Mouse (Mus musculus): ENCODE measurements around the gene Rpl22. TPM values are rescaled to one million over a fixed set of nuclear protein-coding genes. Genes with fewer than 3 reads are reported as not detected.
A peak's percentile ranks its signal among the peaks of the same experiment; 100 is the strongest.

The Rpl22 gene
- polyA plus RNA-seq, 1 experiment from 2014 or later, result 447 TPM

- Histone ChIP-seq H3K27me3 (peaks cover 54% of the 10 kb centered on the region), H3K4me2 (peak within 1 kb of the TSS; percentile 48), H3K4me3 (peak within 1 kb of the TSS; percentile 26), H3K36me3 (no peaks in the 10 kb centered on the region), H3K4me1 (peaks cover 19% of the 10 kb centered on the region), H3K9me3 (no peaks in the 10 kb centered on the region), H3K9ac (peak within 1 kb of the TSS; percentile 51), H3K27ac (no peak within 1 kb of the TSS)
- ATAC-seq (ENCODE audit: insufficient number of reproducible peaks, insufficient read depth, low FRiP score, low TSS enrichment, low read depth), result no peak
- WGBS, result 4% methylated on average over 26 of the region's 26 CpGs
Observed at GRCm38 (mm10) chr4:152318517-152319234, 6.9 kb upstream of the Rpl22 start, which contains the start of gene Rnf207. Gene Rnf207 (minus strand): TSS chr4:152318993.

- WGBS, result 34% methylated on average over 5 of the region's 5 CpGs
- H3K4me2 ChIP-seq, result no peak overlapping the region
- no peaks in the 10 kb centered on the region for H3K36me3 ChIP-seq
- H3K27me3 ChIP-seq, result peaks cover 27% of the 10 kb centered on the region
- H3K9ac ChIP-seq, result no peak overlapping the region
- no peaks in the 10 kb centered on the region for H3K9me3 ChIP-seq
- no peak for ATAC-seq (ENCODE audit: insufficient number of reproducible peaks, insufficient read depth, low FRiP score, low TSS enrichment, low read depth)
- peaks cover 8% of the 10 kb centered on the region for H3K4me1 ChIP-seq
- H3K4me3 ChIP-seq, result no peak overlapping the region
- H3K27ac ChIP-seq, result no peak overlapping the region
Observed at GRCm38 (mm10) chr4:152321464-152321863, 4.1 kb upstream of the Rpl22 start.

DNA sequence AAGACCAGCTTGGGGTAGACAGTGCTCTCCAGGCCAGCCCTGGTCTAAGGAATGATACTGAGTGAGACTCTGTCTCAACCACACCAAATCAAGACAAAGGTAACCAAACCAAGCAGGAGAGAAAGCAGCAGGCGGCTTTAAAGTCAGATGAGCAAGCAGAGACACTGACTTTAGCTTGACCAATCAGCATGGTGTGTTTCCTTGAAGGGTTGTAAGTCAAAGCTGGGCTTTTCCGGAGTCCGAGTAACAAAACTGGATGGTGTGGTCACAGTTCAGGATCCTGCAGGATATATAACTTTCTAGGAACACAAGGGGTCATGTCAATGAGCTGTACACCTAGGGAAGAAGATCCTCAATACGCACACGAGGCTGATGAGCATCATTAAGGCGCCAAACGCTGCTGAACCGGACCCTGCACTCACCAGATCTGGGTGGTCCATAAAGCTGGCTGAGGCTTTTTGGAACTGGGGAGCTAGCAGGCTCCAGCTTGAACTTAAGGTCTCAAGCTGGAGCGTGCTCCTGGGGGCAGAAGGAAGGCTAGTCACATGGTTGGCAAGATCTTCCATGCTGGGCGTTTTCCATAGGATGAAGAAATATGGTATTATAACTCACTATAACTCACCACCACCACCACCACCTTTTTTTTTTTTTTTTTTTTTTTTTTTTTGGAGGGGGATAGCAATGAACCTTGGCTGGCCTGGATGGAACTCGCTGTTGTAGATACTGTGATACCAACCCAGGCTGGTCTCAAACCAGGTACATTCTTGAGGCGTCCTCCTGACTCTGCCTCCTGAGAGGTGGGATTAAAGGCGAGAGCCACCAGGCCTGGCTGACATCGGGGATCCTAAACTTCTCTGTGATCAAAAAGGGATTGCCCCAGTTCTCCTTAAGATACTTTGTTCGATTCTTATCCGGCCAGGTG, 640 bp upstream of the Rpl22 start:
- peak overlapping the region; percentile 98; the same call in 1 of the 2 replicates for H3K9ac ChIP-seq
- H3K27me3 ChIP-seq, result no peaks in the 10 kb centered on the region
- H3K4me3 ChIP-seq, result peak overlapping the region; percentile 98
- H3K36me3 ChIP-seq, result peaks cover 20% of the 10 kb centered on the region
- peak overlapping the region; percentile 57; the same call in 1 of the 2 replicates for H3K27ac ChIP-seq
- WGBS, result 51% methylated on average over 16 of the region's 16 CpGs
- H3K4me1 ChIP-seq, result peaks cover 14% of the 10 kb centered on the region
- ATAC-seq (ENCODE audit: insufficient number of reproducible peaks, insufficient read depth, low FRiP score, low TSS enrichment, low read depth), result no peak
- H3K9me3 ChIP-seq, result no peaks in the 10 kb centered on the region
- H3K4me2 ChIP-seq, result peak overlapping the region; percentile 75

- Histone ChIP-seq H3K4me2 (peak overlapping the region; percentile 75), H3K27ac (no peak overlapping the region), H3K9me3 (no peaks in the 10 kb centered on the region), H3K9ac (peak overlapping the region; percentile 98), H3K4me1 (peaks cover 14% of the 10 kb centered on the region), H3K36me3 (peaks cover 37% of the 10 kb centered on the region), H3K27me3 (no peaks in the 10 kb centered on the region), H3K4me3 (peak overlapping the region; percentile 98)
- WGBS, result under 1% methylated on average over 11 of the region's 11 CpGs
- no peak for ATAC-seq (ENCODE audit: insufficient number of reproducible peaks, insufficient read depth, low FRiP score, low TSS enrichment, low read depth)
Observed at GRCm38 (mm10) chr4:152326543-152326942, 1.0 kb downstream of the Rpl22 start.

GRCm38 (mm10) chr4:152328691-152329090, 3.1 kb downstream of the Rpl22 start:
- Histone ChIP-seq H3K27me3 (no peaks in the 10 kb centered on the region), H3K4me3 (no peak overlapping the region), H3K4me2 (no peak overlapping the region), H3K36me3 (peaks cover 58% of the 10 kb centered on the region), H3K4me1 (peaks cover 14% of the 10 kb centered on the region), H3K9ac (no peak overlapping the region), H3K27ac (no peak overlapping the region), H3K9me3 (no peaks in the 10 kb centered on the region)
- no peak for ATAC-seq (ENCODE audit: insufficient number of reproducible peaks, insufficient read depth, low FRiP score, low TSS enrichment, low read depth)
- 82% methylated on average over 6 of the region's 6 CpGs for WGBS

DNA sequence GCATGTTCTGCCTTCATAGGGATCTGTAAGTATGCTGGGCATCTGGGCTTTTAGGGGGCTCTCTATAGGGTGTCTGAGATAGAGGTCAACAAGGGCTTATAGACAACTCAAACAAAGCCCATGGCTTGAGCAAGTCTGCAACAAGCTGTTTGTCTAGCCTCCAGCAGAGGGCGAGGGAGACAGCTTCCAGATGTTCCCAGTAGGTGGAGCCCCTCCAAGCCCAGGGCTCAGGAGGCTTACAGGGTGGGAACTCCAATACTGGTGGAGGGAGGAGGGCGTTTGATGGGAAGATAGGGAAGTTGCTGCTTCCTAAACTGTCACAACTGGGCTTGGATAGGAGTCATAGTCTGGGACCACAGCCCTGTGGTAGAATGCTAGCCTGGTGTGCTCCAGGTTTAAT, 7.4 kb downstream of the Rpl22 start:
- WGBS, result 38% methylated on average over 2 of the region's 2 CpGs
- Histone ChIP-seq H3K27ac (no peak overlapping the region), H3K4me3 (no peak overlapping the region), H3K36me3 (peaks cover 74% of the 10 kb centered on the region), H3K4me1 (peaks cover 2% of the 10 kb centered on the region; the same call in 1 of the 2 replicates), H3K27me3 (peaks cover 19% of the 10 kb centered on the region), H3K4me2 (no peak overlapping the region), H3K9me3 (no peaks in the 10 kb centered on the region; the same call in 1 of the 2 replicates), H3K9ac (no peak overlapping the region)
- no peak for ATAC-seq (ENCODE audit: insufficient number of reproducible peaks, insufficient read depth, low FRiP score, low TSS enrichment, low read depth)

DNA sequence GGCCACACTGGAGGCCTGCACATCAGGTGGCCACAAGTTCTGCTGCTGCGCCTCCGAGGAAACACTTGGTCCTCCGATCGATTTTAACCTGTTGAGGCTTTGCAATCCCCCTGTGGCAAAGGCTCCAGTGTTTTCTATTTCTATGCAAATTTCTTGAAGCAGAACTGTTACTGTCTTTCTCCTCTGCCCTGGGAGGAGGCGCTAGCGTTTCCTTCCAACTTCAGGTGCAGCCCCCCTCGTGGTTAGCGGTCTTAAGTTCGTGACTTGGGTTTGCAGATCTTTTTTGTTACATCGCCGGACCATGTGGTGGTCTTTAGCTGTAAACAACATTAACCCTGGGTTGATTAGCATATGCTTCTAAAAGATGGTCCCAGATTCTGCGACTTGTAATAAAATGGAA, 8.0 kb downstream of the Rpl22 start:
- no peak overlapping the region for H3K4me3 ChIP-seq
- no peak overlapping the region for H3K9ac ChIP-seq
- H3K27ac ChIP-seq, result no peak overlapping the region
- H3K9me3 ChIP-seq, result no peaks in the 10 kb centered on the region; the same call in 1 of the 2 replicates
- no peaks in the 10 kb centered on the region for H3K4me1 ChIP-seq
- 93% methylated on average over 12 of the region's 12 CpGs for WGBS
- H3K36me3 ChIP-seq, result peaks cover 70% of the 10 kb centered on the region
- H3K27me3 ChIP-seq, result peaks cover 25% of the 10 kb centered on the region
- no peak for ATAC-seq (ENCODE audit: insufficient number of reproducible peaks, insufficient read depth, low FRiP score, low TSS enrichment, low read depth)
- H3K4me2 ChIP-seq, result no peak overlapping the region

DNA sequence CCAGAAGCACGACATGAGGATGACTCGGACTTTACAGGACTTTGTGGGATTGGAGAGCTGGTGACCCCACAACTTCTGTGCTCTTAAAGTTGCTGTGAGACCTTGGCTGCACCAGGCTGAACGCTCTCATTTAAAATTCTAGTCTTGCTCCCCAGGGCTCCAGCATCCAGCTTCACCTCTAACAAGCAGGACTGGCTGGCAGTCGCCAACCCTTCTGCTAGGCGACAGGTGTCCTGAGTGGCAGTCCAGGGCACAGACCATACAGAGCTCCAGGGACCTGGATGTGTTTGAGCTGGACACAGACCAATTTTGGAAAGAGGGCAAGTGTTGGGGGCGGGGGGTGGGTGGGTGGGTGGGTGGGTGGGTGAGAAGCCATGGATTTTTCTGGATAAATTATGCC, 12.2 kb downstream of the Rpl22 start:
- peaks cover 12% of the 10 kb centered on the region for H3K4me1 ChIP-seq
- WGBS, result 23% methylated on average over 6 of the region's 6 CpGs

DNA sequence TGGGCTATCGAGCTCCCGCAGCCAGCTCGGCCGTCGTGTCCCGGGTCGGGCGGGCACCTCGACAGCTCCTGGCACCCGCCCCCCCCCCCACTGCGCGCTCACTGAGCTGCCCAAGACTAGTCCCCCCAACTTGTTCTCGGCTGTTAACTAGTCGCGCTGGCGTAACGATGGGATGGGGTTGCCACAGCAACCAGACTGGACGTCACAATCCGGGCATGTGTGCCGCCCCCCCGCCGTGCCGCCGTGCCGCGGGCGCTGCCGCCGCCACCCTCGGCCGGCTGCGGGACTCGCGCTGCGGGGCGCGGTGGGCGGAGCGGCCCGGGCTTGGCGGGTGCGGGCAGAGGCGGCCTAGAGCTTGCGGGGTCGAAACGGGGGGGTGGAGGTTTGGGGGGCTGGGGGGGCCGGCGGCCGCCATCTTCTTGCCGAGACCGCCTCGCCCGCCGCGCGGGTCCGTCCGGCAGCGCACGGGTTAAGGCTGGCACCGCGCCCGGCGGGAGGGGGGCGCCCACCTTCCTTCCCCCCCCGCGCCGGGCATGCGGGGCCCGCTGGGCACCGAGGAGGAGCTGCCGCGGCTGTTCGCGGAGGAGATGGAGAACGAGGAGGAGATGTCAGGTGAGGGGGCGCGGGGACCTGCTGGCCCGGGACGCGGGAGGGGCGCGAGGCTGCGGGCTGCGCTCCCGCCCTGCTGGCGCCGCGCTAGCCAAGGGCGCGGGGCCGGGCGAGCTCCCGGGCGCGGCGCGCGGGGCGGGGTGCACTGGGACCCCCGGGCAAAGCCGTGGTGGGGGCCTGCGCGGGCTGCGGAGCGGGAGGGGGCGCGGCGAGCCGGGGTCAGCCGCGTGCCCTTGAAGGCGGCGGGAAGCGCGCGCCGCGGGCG, 13.1 kb downstream of the Rpl22 start, which contains the start of gene Chd5:
Gene Chd5 (plus strand): TSS at position 233 of the 874 bp plus-strand sequence.
- under 1% methylated on average over 70 of the region's 120 CpGs for WGBS
- H3K9ac ChIP-seq, result peak within 1 kb of the TSS; percentile 73
- peak within 1 kb of the TSS; percentile 64 for H3K4me3 ChIP-seq
- H3K4me2 ChIP-seq, result peak within 1 kb of the TSS; percentile 100
- no peak for ATAC-seq (ENCODE audit: insufficient number of reproducible peaks, insufficient read depth, low FRiP score, low TSS enrichment, low read depth)
- H3K9me3 ChIP-seq, result no peaks in the 10 kb centered on the region; the same call in 1 of the 2 replicates
- H3K36me3 ChIP-seq, result peaks cover 19% of the 10 kb centered on the region
- H3K27me3 ChIP-seq, result peaks cover 72% of the 10 kb centered on the region
- peaks cover 12% of the 10 kb centered on the region for H3K4me1 ChIP-seq
- no peak within 1 kb of the TSS for H3K27ac ChIP-seq

More for the DNA sequence above, 12.2 kb downstream of the Rpl22 start:
- Histone ChIP-seq H3K36me3 (peaks cover 28% of the 10 kb centered on the region), H3K27me3 (peaks cover 63% of the 10 kb centered on the region), H3K9ac (no peak overlapping the region), H3K27ac (no peak overlapping the region), H3K4me2 (no peak overlapping the region), H3K9me3 (no peaks in the 10 kb centered on the region; the same call in 1 of the 2 replicates), H3K4me3 (no peak overlapping the region)
- no peak for ATAC-seq (ENCODE audit: insufficient number of reproducible peaks, insufficient read depth, low FRiP score, low TSS enrichment, low read depth)

GRCm38 (mm10) chr4:152339293-152339790, 13.8 kb downstream of the Rpl22 start:
- Histone ChIP-seq H3K36me3 (peaks cover 12% of the 10 kb centered on the region), H3K27ac (no peak overlapping the region), H3K9ac (peak overlapping the region; percentile 73), H3K4me3 (peak overlapping the region; percentile 64), H3K4me1 (peaks cover 12% of the 10 kb centered on the region), H3K4me2 (peak overlapping the region; percentile 100), H3K27me3 (peaks cover 79% of the 10 kb centered on the region), H3K9me3 (no peaks in the 10 kb centered on the region; the same call in 1 of the 2 replicates)
- ATAC-seq (ENCODE audit: insufficient number of reproducible peaks, insufficient read depth, low FRiP score, low TSS enrichment, low read depth), result no peak
- 3% methylated on average over 10 of the region's 26 CpGs for WGBS

Data from embryonic facial prominence, embryonic 13.5 days (tissue).